Mouse (Mus musculus) E14TG2a.4 (cell line): ENCODE measurements around the gene Spin1.

Experiments
- CTCF ChIP-seq: conservative IDR thresholded peaks from 2 replicates; pipeline ENCODE4 v1.5.1; 2014; ENCODE audit warnings: low read length
- POU5F1 ChIP-seq: IDR thresholded peaks from 2 replicates; pipeline ENCODE4 v1.6.1; 2014; ENCODE audit warnings: low read length, borderline replicate concordance

- no peak for TF ChIP-seq CTCF
- no peak for TF ChIP-seq POU5F1
Observed at GRCm38 (mm10) chr13:51105861-51106655, 5.4 kb downstream of the Spin1 start.
